Mouse (Mus musculus): ENCODE measurements around the gene Cmtm7. TPM values are rescaled to one million over a fixed set of nuclear protein-coding genes. Genes with fewer than 3 reads are reported as not detected.

The Cmtm7 gene
- total and polyA plus RNA-seq, 3 experiments = 76.1 to 233 (median 196) TPM

DNA sequence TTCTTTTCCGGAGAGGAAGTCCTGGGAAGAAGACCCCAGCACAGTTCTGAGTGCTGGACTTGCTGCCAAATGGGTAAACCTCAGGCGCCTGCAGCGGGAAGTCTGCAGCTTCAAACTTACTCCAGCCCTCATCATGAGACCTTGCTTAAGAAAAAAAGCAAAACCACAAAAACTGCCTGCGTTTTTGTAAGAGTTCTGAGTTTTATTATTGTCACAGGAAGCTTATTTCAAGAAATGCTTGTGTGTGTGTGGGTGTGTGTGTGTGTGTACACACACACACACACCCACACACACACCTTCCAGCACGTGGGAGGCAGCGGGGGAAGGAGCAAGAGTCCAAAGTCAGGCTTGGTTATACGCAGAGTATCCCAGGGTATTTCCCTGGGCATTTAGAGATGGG lies 23.4 kb downstream of the Cmtm7 start:
- Histone ChIP-seq H3K27me3 (ENCODE audit: insufficient read depth, low read length) (no peaks in the 10 kb centered on the region), H3K4me3 (ENCODE audit: low read depth, low read length) (no peak overlapping the region), H3K9me3 (replicated peaks) (no peaks in the 10 kb centered on the region), H3K4me1 (ENCODE audit: insufficient read depth, low read depth, low read length) (peaks cover 50% of the 10 kb centered on the region), H3K36me3 (replicated peaks) (peaks cover 89% of the 10 kb centered on the region)
- DNase-seq (ENCODE audit: low spot score) = no peak
- TF ChIP-seq GATA2 (IDR thresholded peaks at IDR 0.05; ENCODE audit: borderline replicate concordance, low read depth, low read length) (no peak), POLR2AphosphoS5 (IDR thresholded peaks at IDR 0.05; ENCODE audit: insufficient replicate concordance, low read depth, low read length) (no peak), GATA1 (IDR thresholded peaks at IDR 0.05; ENCODE audit: borderline replicate concordance, low read length) (no peak), TAL1 (conservative IDR thresholded peaks at IDR 0.05; ENCODE audit: low read depth, low read length) (no peak), CTCF (IDR thresholded peaks at IDR 0.05; ENCODE audit: low read depth, low read length) (no peak)
- no peak for ATAC-seq (ENCODE audit: extremely low read depth, insufficient number of reproducible peaks, low FRiP score, poor library complexity, severe bottlenecking)

DNA sequence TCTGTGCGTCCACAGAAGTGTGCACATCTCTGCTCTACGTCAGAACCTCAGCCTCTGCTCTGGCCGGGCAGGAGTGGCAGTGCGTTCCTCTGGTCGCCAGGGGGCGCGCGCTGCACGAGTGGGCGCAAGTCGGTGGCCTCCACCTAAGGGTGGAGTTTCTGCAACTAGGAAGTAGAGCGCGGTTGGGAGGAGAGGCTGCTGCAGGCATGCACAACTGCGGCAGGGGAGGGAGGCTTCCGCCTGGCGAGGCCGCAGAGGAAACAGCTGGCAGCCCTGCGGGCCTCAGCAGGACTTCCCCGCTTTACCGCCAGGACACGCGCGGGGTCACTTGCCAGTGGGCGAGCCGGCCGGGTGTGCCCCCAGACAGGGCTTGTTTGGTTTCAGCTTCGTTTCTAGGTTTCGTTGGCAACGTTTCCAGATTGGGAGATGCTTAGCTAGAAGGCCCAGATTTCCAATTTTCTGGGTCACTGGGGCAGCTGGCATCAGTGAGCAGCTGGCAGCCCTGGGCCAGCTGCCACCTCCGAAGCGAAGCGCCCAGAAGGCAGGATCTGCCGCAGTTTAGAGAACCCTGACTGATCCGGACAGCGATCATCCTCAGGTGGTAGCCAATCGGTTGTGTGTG lies 28.7 kb downstream of the Cmtm7 start:
- Histone ChIP-seq H3K4me3 (ENCODE audit: low read depth, low read length) (peak overlapping the region; percentile 74), H3K27me3 (ENCODE audit: insufficient read depth, low read length) (no peaks in the 10 kb centered on the region), H3K4me1 (ENCODE audit: insufficient read depth, low read depth, low read length) (peaks cover 29% of the 10 kb centered on the region), H3K9me3 (replicated peaks) (no peaks in the 10 kb centered on the region), H3K36me3 (replicated peaks) (peaks cover 84% of the 10 kb centered on the region)
- TF ChIP-seq GATA1 (IDR thresholded peaks at IDR 0.05; ENCODE audit: borderline replicate concordance, low read length) = no peak
- no peak for TF ChIP-seq POLR2AphosphoS5 (IDR thresholded peaks at IDR 0.05; ENCODE audit: insufficient replicate concordance, low read depth, low read length)
- no peak for TF ChIP-seq TAL1 (conservative IDR thresholded peaks at IDR 0.05; ENCODE audit: low read depth, low read length)
- TF ChIP-seq CTCF (IDR thresholded peaks at IDR 0.05; ENCODE audit: low read depth, low read length) = peak; percentile 94
- no peak for TF ChIP-seq GATA2 (IDR thresholded peaks at IDR 0.05; ENCODE audit: borderline replicate concordance, low read depth, low read length)
- DNase-seq (ENCODE audit: low spot score) = peak; percentile 89
- peak; percentile 90 for ATAC-seq (ENCODE audit: extremely low read depth, insufficient number of reproducible peaks, low FRiP score, poor library complexity, severe bottlenecking)

DNA sequence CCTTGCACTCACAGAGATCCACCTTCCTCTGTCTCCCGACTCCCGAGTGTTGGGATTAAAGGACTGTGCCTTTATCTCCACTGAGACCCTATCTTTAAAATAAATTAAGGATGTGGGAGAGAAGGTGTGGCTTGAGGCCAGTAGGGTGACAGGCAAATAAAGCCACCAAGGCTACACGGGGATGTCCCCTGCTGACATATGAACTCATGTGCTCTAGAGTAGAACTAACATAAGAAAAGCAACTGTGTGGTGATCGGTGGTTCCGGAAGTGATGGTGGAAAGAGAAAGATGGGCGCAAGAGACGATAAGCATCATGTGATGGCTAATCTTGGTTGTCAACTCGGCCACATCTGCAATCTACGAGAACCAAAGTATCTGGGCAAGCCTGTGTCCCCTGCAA lies 29.3 kb downstream of the Cmtm7 start:
- H3K36me3 ChIP-seq (replicated peaks) = peaks cover 85% of the 10 kb centered on the region
- H3K4me1 ChIP-seq (ENCODE audit: insufficient read depth, low read depth, low read length) = peaks cover 29% of the 10 kb centered on the region
- H3K9me3 ChIP-seq (replicated peaks) = no peaks in the 10 kb centered on the region
- ATAC-seq (ENCODE audit: extremely low read depth, insufficient number of reproducible peaks, low FRiP score, poor library complexity, severe bottlenecking) (no peak), DNase-seq (ENCODE audit: low spot score) (no peak)
- H3K4me3 ChIP-seq (ENCODE audit: low read depth, low read length) = no peak overlapping the region
- TF ChIP-seq CTCF (IDR thresholded peaks at IDR 0.05; ENCODE audit: low read depth, low read length) = no peak
- no peak for TF ChIP-seq TAL1 (conservative IDR thresholded peaks at IDR 0.05; ENCODE audit: low read depth, low read length)
- no peak for TF ChIP-seq GATA1 (IDR thresholded peaks at IDR 0.05; ENCODE audit: borderline replicate concordance, low read length)
- no peak for TF ChIP-seq POLR2AphosphoS5 (IDR thresholded peaks at IDR 0.05; ENCODE audit: insufficient replicate concordance, low read depth, low read length)
- no peak for TF ChIP-seq GATA2 (IDR thresholded peaks at IDR 0.05; ENCODE audit: borderline replicate concordance, low read depth, low read length)
- H3K27me3 ChIP-seq (ENCODE audit: insufficient read depth, low read length) = no peaks in the 10 kb centered on the region

DNA sequence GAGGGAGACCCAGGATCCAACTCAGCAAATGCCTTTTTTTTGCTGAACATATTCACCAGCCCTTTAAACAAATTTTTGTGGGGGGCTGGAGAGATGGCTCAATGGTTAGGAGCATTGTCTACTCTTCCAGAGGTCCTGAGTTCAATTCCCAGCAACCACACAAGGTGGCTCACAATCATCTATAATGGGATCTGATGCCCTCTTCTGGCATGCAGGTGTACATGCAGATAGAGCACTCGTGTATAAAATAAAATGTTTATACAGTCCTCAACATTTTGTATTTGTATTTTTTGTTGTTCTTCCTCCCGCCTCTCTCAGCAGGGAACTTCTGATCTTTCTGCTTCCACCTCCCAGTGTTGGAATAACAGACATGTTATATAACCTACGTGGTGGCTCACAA lies 30.1 kb downstream of the Cmtm7 start:
- Histone ChIP-seq H3K36me3 (replicated peaks) (peaks cover 85% of the 10 kb centered on the region), H3K9me3 (replicated peaks) (no peaks in the 10 kb centered on the region), H3K27me3 (ENCODE audit: insufficient read depth, low read length) (no peaks in the 10 kb centered on the region), H3K4me1 (ENCODE audit: insufficient read depth, low read depth, low read length) (peaks cover 26% of the 10 kb centered on the region), H3K4me3 (ENCODE audit: low read depth, low read length) (no peak overlapping the region)
- TF ChIP-seq CTCF (IDR thresholded peaks at IDR 0.05; ENCODE audit: low read depth, low read length) (no peak), GATA2 (IDR thresholded peaks at IDR 0.05; ENCODE audit: borderline replicate concordance, low read depth, low read length) (no peak)
- no peak for DNase-seq (ENCODE audit: low spot score)
- no peak for ATAC-seq (ENCODE audit: extremely low read depth, insufficient number of reproducible peaks, low FRiP score, poor library complexity, severe bottlenecking)

DNA sequence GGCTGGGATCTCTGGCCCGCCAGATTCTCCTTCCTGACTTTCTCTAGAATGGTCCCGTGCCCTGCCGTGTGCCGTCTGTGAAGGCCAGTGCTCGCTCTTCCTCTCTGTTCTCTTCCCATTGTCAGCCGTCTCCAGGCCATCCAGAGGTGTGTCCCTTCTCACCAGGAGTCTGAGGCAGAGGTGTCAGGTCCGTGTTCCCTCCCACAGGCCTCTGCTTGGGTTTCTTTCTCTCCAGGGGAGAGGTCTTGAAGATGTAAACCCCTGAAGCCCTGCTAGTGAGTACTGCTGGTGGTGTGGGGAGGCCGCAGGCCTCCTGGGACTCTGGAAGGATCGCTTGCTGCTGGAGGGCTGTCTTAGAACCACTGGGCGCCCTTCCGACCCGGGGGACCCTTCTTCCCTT lies 34.2 kb downstream of the Cmtm7 start:
- ATAC-seq (ENCODE audit: extremely low read depth, insufficient number of reproducible peaks, low FRiP score, poor library complexity, severe bottlenecking) (no peak), DNase-seq (ENCODE audit: low spot score) (no peak)
- peaks cover 95% of the 10 kb centered on the region for H3K36me3 ChIP-seq (replicated peaks)
- TF ChIP-seq TAL1 (conservative IDR thresholded peaks at IDR 0.05; ENCODE audit: low read depth, low read length) (no peak), CTCF (IDR thresholded peaks at IDR 0.05; ENCODE audit: low read depth, low read length) (no peak), GATA2 (IDR thresholded peaks at IDR 0.05; ENCODE audit: borderline replicate concordance, low read depth, low read length) (no peak), POLR2AphosphoS5 (IDR thresholded peaks at IDR 0.05; ENCODE audit: insufficient replicate concordance, low read depth, low read length) (no peak), GATA1 (IDR thresholded peaks at IDR 0.05; ENCODE audit: borderline replicate concordance, low read length) (no peak)
- H3K9me3 ChIP-seq (replicated peaks) = no peaks in the 10 kb centered on the region
- H3K4me3 ChIP-seq (ENCODE audit: low read depth, low read length) = no peak overlapping the region
- H3K27me3 ChIP-seq (ENCODE audit: insufficient read depth, low read length) = no peaks in the 10 kb centered on the region
- peaks cover 19% of the 10 kb centered on the region for H3K4me1 ChIP-seq (ENCODE audit: insufficient read depth, low read depth, low read length)

DNA sequence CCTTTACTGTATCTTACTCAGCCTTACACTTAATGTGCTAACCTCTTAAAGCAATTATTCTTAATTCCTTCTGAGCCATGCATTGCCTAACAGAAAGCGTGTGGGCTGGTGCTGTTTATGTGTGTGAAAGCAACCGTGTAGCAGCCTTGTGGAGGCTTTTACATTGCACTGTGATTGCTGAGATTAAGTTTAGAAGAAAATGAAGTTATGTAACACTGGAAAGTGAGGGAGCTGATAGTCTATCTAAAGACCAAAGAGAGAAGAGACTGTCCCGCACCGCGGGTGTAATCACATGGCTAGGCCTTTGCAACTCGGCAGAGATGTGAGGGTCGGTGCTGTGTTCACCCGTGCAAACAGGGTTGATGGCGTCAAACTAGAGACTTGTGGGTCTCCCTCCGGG lies 34.6 kb downstream of the Cmtm7 start:
- peaks cover 20% of the 10 kb centered on the region for H3K4me1 ChIP-seq (ENCODE audit: insufficient read depth, low read depth, low read length)
- TF ChIP-seq CTCF (IDR thresholded peaks at IDR 0.05; ENCODE audit: low read depth, low read length) = no peak
- TF ChIP-seq TAL1 (conservative IDR thresholded peaks at IDR 0.05; ENCODE audit: low read depth, low read length) = no peak
- ATAC-seq (ENCODE audit: extremely low read depth, insufficient number of reproducible peaks, low FRiP score, poor library complexity, severe bottlenecking) = no peak
- DNase-seq (ENCODE audit: low spot score) = no peak
- peaks cover 95% of the 10 kb centered on the region for H3K36me3 ChIP-seq (replicated peaks)
- no peaks in the 10 kb centered on the region for H3K9me3 ChIP-seq (replicated peaks)
- no peak overlapping the region for H3K4me3 ChIP-seq (ENCODE audit: low read depth, low read length)
- no peaks in the 10 kb centered on the region for H3K27me3 ChIP-seq (ENCODE audit: insufficient read depth, low read length)

DNA sequence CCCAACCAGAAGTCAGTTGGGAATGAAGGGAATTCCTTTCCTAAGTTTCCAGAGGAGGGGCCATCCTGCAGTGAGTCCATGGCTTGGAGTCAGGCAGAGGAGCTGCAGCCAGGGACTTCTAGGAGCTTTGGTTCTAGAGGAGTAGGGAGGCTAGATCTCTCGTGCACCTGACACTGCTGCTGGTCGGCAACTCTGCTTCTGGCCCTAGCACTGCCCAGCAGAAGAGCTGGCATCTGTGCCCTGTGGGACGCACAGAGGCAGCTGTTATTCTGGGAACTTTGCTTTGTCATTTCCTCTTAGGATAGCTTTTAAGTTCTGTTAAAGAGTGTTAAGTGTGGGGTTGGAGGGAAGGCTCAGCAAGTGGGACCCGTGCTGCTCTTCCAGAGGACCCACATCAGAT lies 36.0 kb downstream of the Cmtm7 start:
- Histone ChIP-seq H3K4me3 (ENCODE audit: low read depth, low read length) (no peak overlapping the region), H3K36me3 (replicated peaks) (peaks cover 97% of the 10 kb centered on the region), H3K4me1 (ENCODE audit: insufficient read depth, low read depth, low read length) (peaks cover 21% of the 10 kb centered on the region), H3K9me3 (replicated peaks) (no peaks in the 10 kb centered on the region), H3K27me3 (ENCODE audit: insufficient read depth, low read length) (no peaks in the 10 kb centered on the region)
- TF ChIP-seq GATA1 (IDR thresholded peaks at IDR 0.05; ENCODE audit: borderline replicate concordance, low read length) = no peak
- TF ChIP-seq CTCF (IDR thresholded peaks at IDR 0.05; ENCODE audit: low read depth, low read length) = no peak
- no peak for TF ChIP-seq TAL1 (conservative IDR thresholded peaks at IDR 0.05; ENCODE audit: low read depth, low read length)
- no peak for TF ChIP-seq GATA2 (IDR thresholded peaks at IDR 0.05; ENCODE audit: borderline replicate concordance, low read depth, low read length)
- TF ChIP-seq POLR2AphosphoS5 (IDR thresholded peaks at IDR 0.05; ENCODE audit: insufficient replicate concordance, low read depth, low read length) = no peak
- DNase-seq (ENCODE audit: low spot score) = no peak
- ATAC-seq (ENCODE audit: extremely low read depth, insufficient number of reproducible peaks, low FRiP score, poor library complexity, severe bottlenecking) = no peak
